Mouse (Mus musculus) retina, postnatal 1 day (tissue): ENCODE results near the gene Iqck.

Experiments
- DNase-seq: peaks from one replicate; pipeline ENCODE4 v3.0.0-alpha.2; 2012

The Iqck gene

DNA sequence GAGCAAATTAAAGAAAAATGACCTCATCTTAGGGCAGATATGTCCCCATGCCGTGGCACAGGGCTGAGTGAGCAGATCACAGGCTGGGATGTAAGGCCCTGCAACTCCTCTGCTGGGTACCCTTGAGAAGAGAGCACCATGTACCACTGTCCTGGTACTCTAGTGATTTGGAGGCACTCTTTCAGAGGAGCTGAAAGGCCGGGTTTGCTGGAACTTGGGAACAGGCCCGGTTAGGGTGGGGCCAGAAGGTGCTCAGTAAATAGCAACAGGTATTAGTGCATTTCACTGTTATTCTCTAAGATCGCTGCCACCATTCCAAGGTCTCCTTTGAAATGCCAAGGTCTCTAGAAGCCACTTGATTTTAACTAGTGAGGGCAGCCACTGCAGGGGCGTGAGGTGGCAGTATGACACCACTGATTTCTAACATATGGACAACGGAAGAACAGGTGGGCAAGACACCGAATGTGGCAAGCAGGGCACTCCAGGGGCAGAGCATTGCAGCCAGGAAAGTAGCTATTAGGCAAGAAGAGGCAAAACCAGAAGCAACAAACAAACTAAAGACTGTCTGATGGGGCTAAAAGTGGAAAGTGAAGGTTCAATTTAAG is 59.1 kb downstream of the Iqck start:
- no peak for DNase-seq

DNA sequence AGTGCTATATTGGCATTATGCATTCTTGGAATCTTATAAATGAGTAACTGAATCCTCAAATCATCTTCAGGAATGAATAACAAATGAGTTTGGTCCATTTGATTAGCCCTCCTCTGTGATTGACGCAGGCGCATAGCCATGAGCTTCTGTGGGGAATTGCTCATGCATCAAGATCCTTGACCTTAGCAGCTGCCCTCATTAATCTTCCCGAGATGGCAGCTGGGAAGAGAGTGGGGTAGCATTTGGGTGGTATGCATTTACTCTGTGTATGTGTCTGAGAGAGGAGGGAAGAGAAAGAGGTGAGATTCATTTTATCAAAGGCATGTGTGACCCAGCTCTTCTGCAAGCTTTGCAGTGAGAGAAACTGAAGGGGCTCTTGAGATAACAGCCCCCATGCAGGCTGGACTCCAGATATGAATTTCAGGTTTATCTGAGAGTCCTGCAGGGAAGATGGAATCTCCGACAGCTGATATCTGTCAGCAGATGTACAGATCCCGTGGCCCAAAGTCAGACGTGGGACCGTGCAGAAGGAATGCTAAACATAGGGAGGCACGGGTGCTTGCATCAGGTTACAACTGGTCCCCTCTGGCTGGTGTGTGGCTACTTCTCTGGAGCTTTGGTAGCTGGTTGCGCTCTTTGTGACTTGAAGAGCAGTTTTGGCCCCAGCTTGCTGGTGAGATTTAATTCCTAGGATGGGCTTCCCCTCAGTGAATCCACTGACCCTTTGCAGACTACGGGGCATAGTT is 63.9 kb downstream of the Iqck start:
- peak; percentile 78 for DNase-seq

DNA sequence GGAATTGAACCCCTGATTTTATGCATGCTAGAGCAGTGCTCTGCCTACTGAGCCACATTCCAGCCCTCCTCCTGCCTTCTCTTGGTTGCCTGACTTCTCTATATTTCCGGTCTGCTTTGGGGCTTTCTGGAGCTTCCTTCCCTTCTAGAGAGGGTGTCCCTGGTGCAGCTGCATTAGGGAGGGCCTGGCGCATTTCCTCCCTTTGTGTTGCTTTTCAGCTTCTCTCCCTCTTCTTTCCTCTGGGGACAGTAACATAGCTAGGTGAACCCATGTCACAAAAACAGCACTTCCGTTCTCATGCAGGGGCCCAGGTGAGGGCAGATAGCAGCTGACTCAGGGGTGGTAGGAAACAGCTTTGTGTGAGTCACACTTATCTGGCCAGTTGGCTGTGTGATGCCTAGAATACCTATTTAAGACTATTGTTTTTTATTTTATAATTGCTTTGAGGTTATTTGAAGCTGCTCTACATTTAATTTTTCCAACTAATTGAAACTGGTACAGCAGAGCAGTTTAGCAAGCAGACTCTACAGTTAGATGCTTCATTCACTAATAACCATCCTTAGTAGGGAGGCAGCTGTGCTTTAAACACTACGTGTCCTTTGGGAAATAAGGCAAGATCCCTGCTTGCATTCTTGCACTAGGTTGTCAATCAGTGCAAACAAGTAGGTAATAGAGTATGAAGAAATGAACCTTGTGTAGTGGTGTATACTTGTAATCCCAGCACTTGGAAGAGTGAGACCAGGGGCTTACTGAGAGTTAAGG is 67.1 kb downstream of the Iqck start:
- no peak for DNase-seq

DNA sequence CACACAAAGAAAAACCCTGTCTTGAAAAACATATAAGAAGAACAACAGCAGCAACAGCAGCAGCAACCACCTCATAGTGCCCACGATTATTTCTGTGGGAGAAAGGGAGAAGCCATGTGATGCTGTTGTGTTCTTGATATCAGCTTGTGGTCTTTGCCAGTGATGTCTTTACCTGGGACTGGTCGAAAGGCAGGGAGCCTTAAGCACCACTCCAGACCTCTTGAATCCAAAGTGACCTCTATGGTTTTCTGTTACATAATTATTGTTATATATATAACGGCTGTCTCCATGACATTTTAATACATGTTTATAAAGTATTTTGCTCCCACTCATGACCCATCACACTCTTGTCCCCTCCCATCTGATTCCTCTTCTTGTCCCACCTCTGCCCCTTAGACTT is 70.0 kb downstream of the Iqck start:
- no peak for DNase-seq

DNA sequence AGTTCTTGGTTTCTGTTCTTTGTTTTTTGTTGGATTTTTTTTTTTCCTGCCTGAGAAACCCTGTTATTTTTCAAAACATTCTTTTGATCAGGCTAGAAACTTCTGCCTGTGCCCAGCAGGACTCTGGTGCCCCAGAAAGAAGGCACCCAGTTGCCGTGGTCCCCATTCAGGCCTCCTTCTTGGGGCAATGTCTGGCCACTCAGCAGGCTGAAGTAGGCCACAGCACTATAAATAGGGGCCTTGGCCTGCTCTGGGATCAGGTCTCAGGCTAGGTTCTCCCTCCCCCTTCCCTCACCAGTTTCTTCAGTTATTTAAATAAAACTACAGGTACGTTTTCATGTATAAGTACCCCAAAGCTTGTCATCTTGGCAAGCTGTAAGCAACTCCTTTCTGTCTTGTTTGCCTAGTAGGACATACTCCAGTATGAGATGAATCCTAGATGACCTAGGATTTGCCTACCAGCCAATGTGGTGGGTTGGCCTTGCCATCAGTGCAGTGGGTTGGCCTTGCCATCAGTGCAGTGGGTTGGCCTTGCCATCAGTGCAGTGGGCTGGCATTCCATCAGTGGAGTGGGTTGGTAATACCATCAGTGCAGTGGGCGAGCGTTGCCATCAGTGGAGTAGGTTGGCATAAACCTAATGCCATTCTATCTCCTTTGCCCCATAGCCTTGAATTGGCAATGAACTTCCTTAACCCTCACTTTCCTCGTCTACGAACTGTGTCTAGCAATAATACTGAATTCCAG is 71.1 kb downstream of the Iqck start:
- DNase-seq = no peak

DNA sequence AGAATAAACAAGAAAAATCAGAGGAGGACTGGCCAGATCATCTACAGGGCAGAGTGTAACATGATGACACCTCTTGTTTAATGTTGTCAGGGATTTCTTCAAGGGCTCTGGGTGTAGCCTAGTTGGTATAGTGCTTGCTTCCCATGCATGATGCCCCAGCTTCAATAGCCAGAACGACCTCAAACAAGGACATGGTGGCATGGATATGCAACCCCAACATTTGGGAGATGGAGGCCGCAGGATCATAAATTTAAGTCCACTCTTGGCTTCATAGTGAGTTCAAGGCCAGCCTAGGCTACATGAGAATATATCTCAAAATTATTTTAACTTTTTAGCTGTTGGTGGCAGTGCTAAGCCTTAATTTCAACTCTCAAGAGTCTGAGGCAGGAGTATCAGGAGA is 71.7 kb downstream of the Iqck start:
- no peak for DNase-seq

DNA sequence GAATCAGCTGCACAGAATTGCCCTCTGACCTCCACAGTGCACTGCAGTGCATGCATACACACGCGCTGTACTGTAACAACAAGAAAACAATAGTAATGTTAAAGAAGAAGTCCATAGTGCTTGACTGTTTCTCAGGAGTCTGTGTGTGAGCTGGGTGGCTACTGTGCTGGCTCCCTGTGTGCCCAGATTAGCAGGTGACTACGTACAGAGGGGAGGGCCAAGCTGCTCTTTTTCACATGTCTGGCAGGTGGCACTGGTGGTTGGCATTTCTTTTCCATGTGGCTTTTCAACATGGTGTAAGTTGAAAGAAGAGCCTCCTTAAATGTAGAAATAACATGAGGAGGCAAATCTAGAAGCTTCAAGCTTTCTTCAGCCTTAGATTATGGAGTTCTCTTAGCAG is 72.8 kb downstream of the Iqck start:
- DNase-seq = no peak

DNA sequence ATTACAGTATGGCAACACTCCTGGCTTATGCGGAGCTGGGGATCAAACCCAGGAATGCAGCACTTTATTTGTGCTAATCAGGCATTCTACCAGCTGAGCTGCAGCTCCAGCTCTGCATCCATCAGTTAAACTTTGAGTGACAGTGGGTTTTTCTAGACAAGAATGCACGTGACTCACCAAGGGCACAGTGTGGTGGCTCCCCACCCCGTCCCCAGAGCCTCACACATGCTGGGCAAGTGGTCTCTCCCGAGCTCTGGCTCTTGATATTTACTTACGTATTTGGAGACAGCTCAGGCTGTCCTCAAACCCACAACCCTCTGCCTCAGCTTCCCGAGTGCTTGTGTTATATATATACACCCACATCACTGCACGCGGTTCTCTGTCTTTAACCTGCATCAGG is 73.4 kb downstream of the Iqck start:
- DNase-seq = no peak

DNA sequence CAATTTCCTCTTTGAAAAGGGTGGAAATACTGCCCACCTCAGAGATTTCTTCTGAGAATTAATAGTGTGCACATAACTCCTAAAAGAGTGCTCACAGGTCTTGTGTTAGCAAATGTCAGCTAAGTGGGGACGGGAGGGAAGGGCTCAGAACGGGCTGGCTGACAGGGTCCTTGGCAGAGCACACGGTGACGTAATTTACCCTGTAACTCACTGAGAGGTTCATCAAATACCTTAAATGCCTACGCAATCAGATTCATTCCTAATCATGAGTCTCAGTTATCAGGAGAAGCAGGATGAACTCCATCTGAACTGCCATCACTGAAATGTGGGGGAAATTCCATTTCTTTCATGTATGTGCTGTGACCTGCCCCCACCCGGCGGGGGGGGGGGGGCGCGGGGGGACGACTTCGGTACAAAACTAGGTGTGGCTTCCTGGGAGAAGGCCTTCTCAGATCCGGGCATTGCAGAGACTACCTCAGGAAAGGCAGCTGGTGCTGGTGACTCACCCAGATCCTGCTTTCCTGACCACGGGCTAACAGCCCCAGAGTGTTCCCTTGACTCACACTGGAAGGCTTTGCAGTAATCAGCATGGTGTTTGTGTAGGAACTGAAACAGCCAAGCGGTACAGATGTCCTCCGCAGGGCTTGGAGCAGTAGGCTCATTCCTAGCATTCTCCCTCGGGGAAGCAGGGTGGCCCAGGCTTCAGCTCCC is 74.2 kb downstream of the Iqck start:
- no peak for DNase-seq

DNA sequence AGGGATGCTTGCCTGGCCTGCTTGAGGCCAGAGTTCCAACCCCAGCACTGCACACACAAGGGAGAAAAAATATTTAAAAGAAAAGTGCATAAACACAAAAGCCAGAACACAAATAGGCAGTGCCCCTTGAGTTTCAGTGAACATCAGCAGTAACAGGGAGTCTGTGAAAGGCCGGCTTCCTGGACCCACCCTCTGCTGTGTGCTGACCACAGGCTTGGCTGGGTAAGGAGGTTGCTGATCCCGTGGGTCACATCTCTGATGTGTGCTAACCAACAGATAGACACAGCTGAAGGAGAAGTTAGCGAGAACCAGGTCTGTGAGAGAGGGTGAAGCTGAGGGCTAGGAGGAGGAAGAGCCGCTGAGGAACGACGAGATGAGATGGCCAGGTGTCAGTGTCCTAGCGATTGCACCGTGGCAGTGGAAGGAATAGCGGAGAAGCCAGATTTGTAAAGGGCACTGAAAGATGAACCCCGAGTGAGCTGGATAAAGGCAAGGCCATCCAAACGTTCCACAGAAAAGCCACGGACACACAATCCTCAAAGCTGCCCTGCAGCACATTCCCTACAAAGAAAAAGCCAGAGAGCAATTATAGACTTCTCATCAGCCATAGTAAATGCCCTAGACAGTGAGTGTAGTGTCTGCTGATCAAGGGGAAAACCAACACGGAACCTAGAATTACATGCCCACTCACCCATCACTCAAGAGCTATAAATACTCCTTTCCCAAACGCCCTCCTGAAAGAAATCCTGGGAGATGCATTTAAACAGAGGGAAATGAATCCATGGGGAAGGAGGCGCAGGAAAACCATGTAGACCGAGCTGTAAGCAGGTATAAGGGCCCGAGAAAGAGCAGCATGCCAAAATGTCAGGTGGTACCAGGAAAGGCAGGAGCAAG is 76.2 kb downstream of the Iqck start:
- no peak for DNase-seq

DNA sequence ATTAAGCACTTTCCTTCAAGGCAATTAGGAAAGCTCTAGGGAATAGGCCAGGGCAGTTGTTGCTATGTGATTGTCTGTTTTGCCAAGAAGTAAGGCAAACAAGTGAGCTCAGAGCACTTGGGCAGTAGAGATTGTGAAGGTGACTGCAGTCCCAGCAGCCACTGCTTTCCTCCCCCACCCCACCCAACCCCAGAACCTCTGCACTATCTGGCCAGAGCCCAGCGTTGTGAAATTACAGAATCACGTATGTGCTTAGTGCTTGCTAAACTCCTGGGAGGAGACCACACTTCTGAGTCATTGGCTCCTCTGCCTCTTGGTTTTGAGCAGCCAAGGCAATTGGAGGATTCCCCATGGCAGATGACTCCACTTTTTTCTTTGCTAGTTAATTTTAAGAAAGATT is 79.8 kb downstream of the Iqck start:
- no peak for DNase-seq

DNA sequence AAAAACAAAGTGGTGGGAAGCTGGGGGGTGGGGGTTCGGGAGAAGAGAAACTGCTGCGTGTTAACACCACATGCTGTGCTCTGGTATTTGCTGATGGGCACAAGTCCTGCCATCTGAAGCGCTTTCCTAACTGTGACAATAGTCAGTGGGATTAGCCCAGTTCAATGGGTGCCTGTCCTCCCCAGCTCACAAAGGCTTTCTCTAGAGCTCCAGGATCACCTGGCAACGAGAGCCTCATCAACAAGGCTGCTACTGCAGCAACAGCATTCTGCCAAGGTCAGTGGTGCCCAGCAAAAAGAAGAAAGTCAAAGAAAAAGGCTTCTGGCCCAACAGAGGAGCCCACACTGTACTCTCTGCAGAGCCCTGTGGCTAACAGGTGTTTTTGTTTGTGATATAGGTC is 81.3 kb downstream of the Iqck start:
- peak; percentile 57 for DNase-seq

DNA sequence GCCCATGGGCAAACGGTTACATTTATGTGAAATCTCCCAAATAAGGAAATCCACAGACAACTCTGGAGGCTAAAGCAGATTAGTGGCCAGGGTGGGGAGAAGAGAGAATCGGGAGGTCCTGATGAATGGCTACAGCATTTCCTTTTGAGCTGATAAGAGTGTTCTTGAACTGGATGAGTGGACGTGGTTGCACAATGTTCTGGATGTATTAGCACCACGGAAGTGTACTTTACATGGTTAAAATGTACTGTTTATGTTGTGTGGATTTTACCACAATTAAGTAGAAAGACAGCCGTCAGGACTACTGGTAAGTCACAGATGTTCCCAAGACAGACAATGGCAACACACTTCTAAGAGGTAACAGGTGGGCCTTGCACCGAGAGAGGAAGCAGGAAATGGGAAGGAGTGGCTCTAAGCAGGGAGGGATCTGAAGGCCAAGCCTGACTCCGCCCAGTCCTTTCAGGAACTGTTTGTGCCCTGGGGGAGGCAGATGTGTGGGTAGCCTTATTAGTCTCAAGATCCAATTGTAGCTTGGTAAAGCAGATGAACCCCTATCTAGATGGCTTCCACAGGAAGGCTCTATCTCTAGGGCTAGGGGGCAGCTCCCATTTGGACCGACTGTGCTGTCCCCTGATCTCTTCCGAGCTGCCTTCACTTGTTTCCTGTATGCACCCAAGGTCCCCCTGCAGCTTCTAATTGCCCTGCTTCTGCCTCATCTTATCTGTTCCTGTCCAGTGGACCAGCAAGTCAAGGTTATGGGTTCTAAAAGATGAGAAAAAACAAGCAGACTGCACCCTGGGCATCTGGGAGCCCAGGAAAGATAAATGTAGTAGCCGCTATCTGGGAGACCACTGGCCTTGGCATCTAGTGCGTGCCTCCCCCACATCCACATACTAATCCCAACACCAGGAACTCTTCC is 82.2 kb downstream of the Iqck start:
- DNase-seq = no peak

DNA sequence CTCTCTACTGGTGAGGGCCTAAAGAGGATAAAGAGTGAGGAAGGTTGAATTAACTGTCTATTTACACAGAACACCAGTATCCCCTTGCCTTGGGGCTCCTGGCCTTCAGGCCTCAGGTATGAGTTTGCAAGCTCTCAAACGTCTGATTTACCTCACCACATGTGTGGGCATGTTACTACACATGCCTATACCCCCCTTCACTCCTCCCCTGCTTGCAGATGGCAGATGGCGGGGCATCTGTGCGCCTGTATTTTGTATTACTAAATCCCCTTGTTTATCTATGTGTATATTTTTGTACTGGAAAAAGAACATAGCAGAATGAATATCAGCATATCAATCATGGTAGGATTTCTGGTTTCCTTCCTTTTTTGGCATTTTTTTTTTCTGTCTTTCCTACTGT is 86.7 kb downstream of the Iqck start:
- no peak for DNase-seq

DNA sequence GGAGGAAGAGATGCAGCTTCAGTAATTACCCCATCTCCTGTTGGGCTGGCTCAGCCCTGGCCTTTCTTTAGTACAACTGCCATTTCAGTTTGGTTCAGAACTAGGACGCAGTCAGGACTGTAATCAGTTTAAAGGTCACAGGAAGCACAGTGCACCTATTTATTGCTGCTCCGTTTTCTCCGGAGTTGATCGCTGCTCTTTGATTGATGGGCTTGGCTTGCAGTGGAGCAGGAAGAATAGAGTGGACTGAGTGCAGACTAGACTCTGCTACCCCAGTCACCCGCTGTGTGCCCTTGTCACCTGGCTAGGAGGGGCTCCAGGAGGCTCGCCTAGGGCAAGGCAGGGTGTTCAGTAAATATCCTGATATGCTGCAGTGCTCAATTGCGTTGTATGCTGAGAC is 87.6 kb downstream of the Iqck start:
- peak; percentile 13 for DNase-seq

DNA sequence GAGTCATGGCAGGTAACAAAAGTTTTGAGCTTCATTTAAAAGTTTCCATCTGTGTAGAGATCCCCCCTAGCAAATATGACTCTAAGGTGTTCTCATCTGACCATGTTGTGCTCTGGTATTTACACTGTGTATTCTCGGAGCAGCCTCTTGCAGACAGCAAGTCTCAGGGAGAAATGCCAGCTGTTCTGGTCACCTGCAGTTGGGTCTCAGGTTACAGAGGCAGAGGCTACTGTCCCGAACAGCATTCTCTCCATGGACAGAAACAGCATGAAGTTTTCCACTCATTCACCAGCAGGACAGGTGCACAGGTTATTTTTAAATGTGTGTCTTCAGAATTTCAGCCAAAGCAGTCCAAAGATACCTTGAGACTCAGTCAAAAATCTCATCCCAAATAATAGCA is 89.3 kb downstream of the Iqck start:
- no peak for DNase-seq

DNA sequence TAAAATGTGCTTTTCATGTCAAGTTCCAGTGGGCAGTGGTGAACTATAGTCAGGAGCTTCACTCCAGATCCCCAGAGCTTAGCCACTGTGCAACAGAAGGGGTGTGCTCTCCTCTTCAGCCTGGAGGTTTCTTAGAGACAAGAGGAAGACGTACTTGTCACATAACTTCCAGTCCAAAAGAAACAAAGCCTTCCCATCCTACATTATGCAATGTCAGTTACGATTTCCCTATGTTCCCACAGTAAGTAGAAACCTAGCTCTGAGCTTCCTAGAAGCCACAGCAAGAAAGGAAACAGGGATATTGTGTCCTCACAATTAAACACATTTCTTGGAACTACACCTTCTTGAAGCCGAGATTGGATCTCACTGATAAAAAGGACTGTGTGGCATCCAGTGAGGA is 91.7 kb downstream of the Iqck start:
- no peak for DNase-seq

DNA sequence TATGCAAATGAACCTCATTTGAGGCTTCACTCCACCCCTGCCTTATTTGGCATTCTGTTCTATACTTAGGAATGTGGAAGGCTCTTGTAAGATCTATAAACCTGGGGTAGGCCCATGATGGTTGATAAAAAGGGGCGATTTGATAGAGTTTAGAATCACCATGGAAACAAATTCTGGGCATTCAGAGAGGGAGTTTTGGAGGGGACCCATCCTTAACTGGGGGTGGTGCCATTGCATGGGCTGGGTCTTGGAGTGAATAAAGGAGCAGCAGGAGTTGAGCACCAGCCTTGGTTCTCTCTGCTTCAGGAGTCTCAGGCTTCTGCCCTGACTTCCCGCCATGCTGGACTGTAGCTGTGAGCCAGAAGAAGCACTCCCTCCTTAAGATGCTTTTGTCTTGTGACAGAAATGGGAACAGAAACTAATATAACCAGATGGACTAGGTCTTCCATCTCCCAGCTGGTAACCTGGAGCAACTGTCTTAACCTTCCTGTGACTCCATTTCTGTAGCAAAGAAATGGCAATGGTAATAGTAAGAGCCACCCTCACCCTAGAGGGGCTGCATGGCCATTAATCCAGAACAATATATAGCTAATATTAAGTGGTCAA is 93.2 kb downstream of the Iqck start:
- no peak for DNase-seq

DNA sequence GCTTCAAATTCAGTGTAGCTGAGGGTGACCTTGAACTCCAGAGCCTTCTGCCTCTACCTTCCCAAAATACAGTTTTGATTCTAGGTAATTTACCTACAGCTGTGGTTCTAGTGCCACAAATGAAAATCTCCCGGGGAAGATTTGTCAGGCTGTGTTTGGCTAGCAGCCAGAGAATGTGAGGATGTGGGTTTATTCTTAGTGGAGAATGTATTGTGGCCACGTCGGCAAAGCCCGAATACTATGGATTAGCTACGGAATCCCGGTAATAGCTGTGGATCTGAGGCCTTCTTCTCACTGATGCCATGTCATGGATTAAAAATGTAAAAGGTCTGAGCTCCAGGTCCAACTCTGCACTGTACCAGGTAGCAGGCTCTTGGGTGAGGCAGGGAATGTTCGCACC is 94.2 kb downstream of the Iqck start:
- no peak for DNase-seq

DNA sequence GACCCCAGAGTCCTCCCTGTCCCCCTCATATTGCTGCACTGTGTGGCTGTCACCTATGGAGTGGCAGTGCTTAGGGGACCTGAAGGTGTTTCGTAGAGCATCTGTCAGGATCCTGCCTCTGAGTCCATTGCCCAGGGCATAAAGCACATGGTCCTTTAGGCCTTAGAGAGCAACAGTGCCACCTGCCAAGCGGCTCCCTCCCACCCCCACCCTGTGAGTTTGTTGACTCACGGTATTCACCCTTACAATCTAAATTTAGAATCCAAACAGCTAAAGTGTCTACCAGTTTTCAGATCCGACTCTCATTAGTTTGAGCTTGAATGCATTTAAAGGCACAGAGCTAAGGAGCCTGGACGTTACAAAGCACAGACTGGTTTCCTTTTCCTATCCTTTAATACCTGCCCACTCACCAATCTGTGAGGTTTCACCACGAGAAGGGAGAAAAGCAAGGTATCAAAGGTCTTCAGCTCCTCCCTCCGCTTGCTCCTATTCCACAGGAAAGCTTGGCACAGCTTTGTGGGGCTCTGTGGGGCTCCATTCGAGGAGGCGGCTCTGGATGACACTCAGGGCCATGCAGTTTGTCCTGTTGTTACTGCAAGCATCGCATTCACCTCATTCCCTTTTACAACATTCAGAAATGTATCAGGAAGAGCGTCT is 98.2 kb downstream of the Iqck start:
- DNase-seq = no peak
